Mouse (Mus musculus) kidney, postnatal 0 days (tissue): ENCODE measurements around the gene Pnlip. TPM values are rescaled to one million over a fixed set of nuclear protein-coding genes. Genes with fewer than 3 reads are reported as not detected.

Source experiments
- ATAC-seq: fragments of 200-750 bp; cut with Nextera tagmentation; replicated peaks from 2 replicates; pipeline ENCODE4 v1.8.0; 2017; ENCODE audit warnings: low read depth, moderate number of reproducible peaks, moderate TSS enrichment, moderate library complexity; ENCODE audit not compliant: low FRiP score
- DNase-seq: peaks from one replicate; pipeline ENCODE4 v3.0.0-alpha.2; 2016; ENCODE audit warnings: low spot score
- H3K27ac ChIP-seq: fragments of 300-500 bp; sonication (generic); 2 replicates; pipeline ENCODE4 v1.5.1; 2014; ENCODE audit warnings: mild to moderate bottlenecking
- H3K27me3 ChIP-seq: fragments of 300-500 bp; sonication (generic); 2 replicates; pipeline ENCODE4 v1.6.1; 2014; ENCODE audit warnings: low read length, mixed read lengths; ENCODE audit not compliant: insufficient read depth
- H3K36me3 ChIP-seq: fragments of 300-500 bp; sonication (generic); 2 replicates; pipeline ENCODE4 v1.6.1; 2014; ENCODE audit warnings: low read length, mixed read lengths; ENCODE audit not compliant: insufficient read depth
- H3K4me1 ChIP-seq: fragments of 300-500 bp; sonication (generic); replicated peaks from 2 replicates; pipeline ENCODE4 v1.6.1; 2014; ENCODE audit warnings: antibody characterized with exemption, low read length, mixed read lengths; ENCODE audit not compliant: insufficient read depth
- H3K4me2 ChIP-seq: fragments of 300-500 bp; sonication (generic); 2 replicates; pipeline ENCODE4 v1.6.1; 2014; ENCODE audit warnings: mild to moderate bottlenecking, low read length, moderate library complexity, mixed read lengths
- H3K4me3 ChIP-seq: fragments of 300-500 bp; sonication (generic); replicated peaks from 2 replicates; pipeline ENCODE4 v1.5.1; 2014; ENCODE audit warnings: low read depth, low read length
- H3K9ac ChIP-seq: fragments of 300-500 bp; sonication (generic); 2 replicates; pipeline ENCODE4 v1.6.1; 2014; ENCODE audit warnings: low read depth, low read length
- H3K9me3 ChIP-seq: fragments of 300-500 bp; sonication (generic); replicated peaks from 2 replicates; pipeline ENCODE4 v1.6.1; 2016; ENCODE audit warnings: low read length, inconsistent platforms, mixed read lengths
- CTCF ChIP-seq: IDR thresholded peaks from 2 replicates; pipeline ENCODE4 v1.5.1; 2016; ENCODE audit warnings: antibody characterized with exemption, low read depth, mild to moderate bottlenecking, moderate library complexity
- WGBS: fragments of 180-500 bp; shearing (Covaris S2); extraction: QIAGEN DNeasy Blood & Tissue Kit; methylation state at CpG from one replicate; pipeline ENCODE4 v1.1.7; 2014; 5-methylcytosine and 5-hydroxymethylcytosine counted together
- polyA plus RNA-seq: library from polyadenylated mRNA; unstranded; fragments of >200 nt; fragmentation: Nextera tagmentation; extraction: Ambion mirVana; gene quantifications from 2 replicates; pipeline ENCODE4 v1.2.1, GENCODE M21; 2015

Pnlip gene
- polyA plus RNA-seq: not detected in 2 replicates

DNA sequence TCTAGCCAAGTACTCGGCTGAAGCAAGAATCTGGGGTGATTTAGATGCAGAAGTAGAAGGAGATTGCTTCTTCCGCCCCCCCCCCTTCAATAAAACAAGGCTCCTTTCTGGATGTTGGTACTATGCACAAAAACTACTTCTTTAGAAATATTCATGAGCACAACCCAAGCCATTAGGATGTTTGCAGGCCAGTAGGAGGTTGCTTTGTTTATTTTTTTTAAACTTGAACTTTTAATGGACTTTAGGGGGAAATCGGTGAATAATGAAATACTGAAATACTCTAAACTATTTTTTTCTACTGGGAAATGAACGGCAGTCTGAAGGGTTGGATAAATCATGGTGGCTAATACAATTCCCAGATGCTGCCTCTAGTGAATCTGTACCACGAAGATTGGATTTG, at the start of gene Pnlip:
Gene Pnlip, plus strand, starts transcription at position 301 of the 400 bp plus-strand sequence.
- no peak for DNase-seq
- ATAC-seq: no peak
- Histone ChIP-seq H3K4me3 (no peak within 1 kb of the TSS), H3K27me3 (no peaks in the 10 kb centered on the region), H3K4me1 (no peaks in the 10 kb centered on the region), H3K4me2 (no peak within 1 kb of the TSS), H3K9ac (no peak within 1 kb of the TSS), H3K9me3 (no peaks in the 10 kb centered on the region), H3K36me3 (no peaks in the 10 kb centered on the region), H3K27ac (no peak within 1 kb of the TSS)
- TF ChIP-seq CTCF: no peak
- 50% methylated on average over 5 of the region's 5 CpGs for WGBS

DNA sequence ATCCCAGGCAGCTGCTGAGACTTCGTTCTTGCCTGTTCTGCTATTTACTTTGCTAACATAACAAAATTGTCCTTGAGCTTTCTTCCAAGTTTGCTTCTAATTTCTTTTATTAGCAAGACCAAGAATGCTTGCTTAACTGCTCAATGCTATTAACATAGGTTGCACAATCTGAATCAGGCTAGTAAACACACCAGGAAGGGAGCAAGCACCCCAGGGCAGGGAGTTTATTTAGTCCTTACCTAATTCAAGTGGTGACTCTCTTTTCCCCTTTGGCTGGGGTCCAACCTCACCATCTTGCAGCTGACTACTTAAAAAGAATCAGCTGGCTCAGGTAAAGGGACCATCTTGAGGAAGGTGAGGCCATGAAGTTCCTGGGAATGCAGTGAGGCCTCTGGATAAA, 42.6 kb upstream of the Pnlip start:
- DNase-seq (no peak), ATAC-seq (no peak)
- Histone ChIP-seq H3K27ac (no peak overlapping the region), H3K36me3 (no peaks in the 10 kb centered on the region), H3K27me3 (no peaks in the 10 kb centered on the region), H3K4me3 (no peak overlapping the region), H3K4me1 (no peaks in the 10 kb centered on the region), H3K9ac (no peak overlapping the region), H3K4me2 (no peak overlapping the region), H3K9me3 (no peaks in the 10 kb centered on the region)
- 78% methylated on average over 1 of the region's 1 CpGs for WGBS
- TF ChIP-seq CTCF: no peak

DNA sequence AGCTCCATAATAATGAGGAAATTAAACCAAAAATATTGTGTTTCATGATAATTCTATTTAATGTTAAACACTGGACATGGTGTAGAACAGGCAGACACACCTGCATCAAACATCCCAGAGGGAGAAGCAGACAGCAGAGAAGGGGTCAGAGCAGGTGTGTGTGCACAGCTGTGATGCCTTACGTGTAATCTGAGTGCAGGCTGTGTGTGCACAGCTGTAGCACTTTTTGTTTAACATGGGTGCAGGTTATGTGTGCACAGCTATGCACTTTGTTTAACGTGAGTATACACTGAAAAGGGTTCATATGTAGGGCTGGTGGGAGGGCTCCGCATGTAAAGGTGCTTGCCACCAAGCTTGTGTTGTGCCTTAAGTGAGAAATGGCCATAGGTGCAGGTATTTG, 39.6 kb upstream of the Pnlip start:
- ATAC-seq (no peak), DNase-seq (no peak)
- no peaks in the 10 kb centered on the region for H3K9me3 ChIP-seq
- 71% methylated on average over 3 of the region's 3 CpGs for WGBS
- no peak for TF ChIP-seq CTCF
- no peaks in the 10 kb centered on the region for H3K4me1 ChIP-seq
- H3K27me3 ChIP-seq: no peaks in the 10 kb centered on the region
- H3K9ac ChIP-seq: no peak overlapping the region
- H3K4me3 ChIP-seq: no peak overlapping the region
- no peak overlapping the region for H3K27ac ChIP-seq
- no peaks in the 10 kb centered on the region for H3K36me3 ChIP-seq
- no peak overlapping the region for H3K4me2 ChIP-seq

DNA sequence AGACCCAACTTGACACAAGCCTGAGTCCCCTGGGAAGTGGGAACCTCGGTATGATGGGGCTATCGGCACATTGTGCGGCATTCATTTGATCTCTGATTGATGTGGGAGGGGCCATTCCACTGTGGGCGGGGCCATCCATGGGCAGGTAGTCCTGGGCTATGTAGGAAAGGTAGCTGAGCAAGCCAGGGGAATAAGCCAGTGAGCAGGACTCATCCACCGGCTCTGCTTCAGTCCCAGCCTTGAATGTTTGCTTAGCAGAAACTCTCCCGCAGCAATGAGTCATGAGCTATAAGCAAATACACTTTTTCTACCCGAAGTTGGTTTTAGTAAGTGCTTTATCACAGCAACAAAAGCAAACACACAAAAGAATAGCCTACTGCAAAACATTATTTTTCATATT, 35.7 kb upstream of the Pnlip start:
- no peak for TF ChIP-seq CTCF
- no peak for DNase-seq
- H3K4me3 ChIP-seq: no peak overlapping the region
- H3K36me3 ChIP-seq: no peaks in the 10 kb centered on the region
- H3K9me3 ChIP-seq: no peaks in the 10 kb centered on the region
- H3K4me1 ChIP-seq: no peaks in the 10 kb centered on the region
- no peak overlapping the region for H3K4me2 ChIP-seq
- no peak overlapping the region for H3K9ac ChIP-seq
- no peak for ATAC-seq
- no peaks in the 10 kb centered on the region for H3K27me3 ChIP-seq
- H3K27ac ChIP-seq: no peak overlapping the region
- 80% methylated on average over 7 of the region's 7 CpGs for WGBS

DNA sequence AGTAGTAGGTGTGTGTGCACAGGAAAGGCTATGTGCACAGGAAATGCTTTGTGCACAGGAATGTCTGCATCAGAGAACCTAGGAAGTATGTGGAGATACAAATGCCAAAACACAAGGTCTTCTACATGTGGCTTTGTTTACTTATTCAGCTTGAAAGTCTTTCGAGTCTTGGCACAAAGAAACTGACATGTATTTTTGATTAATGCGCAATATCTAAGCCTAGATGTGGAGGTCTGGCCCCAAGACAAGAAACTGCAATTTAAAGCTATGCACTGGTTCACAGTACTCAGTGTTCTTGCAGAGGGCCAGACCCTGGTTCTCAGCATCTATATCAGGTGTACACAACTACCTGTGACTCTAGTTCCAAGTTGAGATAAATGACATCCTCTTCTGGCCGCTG, 31.6 kb upstream of the Pnlip start:
- H3K4me1 ChIP-seq: no peaks in the 10 kb centered on the region
- H3K9me3 ChIP-seq: no peaks in the 10 kb centered on the region
- no peak overlapping the region for H3K27ac ChIP-seq
- H3K36me3 ChIP-seq: no peaks in the 10 kb centered on the region
- DNase-seq: no peak
- H3K27me3 ChIP-seq: no peaks in the 10 kb centered on the region
- no peak for ATAC-seq
- no peak overlapping the region for H3K4me3 ChIP-seq
- TF ChIP-seq CTCF: no peak
- no peak overlapping the region for H3K4me2 ChIP-seq
- 79% methylated on average over 3 of the region's 3 CpGs for WGBS
- no peak overlapping the region for H3K9ac ChIP-seq

DNA sequence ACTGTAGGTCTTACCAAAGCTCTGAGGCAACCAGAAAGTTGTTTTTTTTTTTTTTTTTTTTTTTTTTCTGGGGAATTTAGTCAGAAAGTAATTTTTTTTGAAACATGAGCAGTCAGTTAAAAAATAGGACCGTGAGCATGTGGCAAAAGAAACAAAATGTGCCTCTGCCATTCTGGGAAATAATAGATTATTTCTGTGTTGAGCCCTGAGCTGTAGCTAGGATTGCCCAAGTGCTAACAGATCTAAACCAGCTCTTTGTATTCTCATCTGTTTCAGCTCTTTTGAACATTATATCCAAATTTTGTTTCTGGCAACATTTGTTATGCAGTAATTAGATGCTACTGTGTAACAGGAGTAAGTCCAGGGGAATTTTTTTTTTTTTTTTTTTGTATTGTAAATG, 30.7 kb upstream of the Pnlip start:
- WGBS: 77% methylated on average over 1 of the region's 1 CpGs
- H3K4me2 ChIP-seq: no peak overlapping the region
- no peak for DNase-seq

DNA sequence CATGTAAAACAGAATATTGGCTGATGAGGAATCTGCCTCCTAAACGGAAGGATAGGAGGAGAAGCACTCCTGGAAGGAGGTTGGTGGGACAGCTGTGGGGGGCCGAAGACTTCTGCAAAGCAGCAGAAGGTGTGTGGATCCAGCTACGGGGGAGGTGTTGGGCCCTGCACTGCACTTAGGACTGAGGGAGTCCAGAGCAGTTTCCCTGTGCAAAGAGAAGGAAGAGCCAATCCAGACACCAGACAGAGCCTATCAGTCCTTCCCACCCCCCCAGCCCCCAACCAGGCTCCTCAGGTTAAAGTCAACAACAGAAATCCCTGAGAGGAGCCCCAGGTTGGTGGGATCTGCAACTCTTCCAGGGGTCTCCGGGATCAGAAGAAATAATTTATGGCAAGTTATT, 27.5 kb upstream of the Pnlip start:
- ATAC-seq (no peak), DNase-seq (no peak)
- no peaks in the 10 kb centered on the region for H3K27me3 ChIP-seq
- H3K4me3 ChIP-seq: no peak overlapping the region
- no peak overlapping the region for H3K4me2 ChIP-seq
- H3K27ac ChIP-seq: no peak overlapping the region
- no peaks in the 10 kb centered on the region for H3K9me3 ChIP-seq
- H3K4me1 ChIP-seq: no peaks in the 10 kb centered on the region
- no peaks in the 10 kb centered on the region for H3K36me3 ChIP-seq
- WGBS: 66% methylated on average over 4 of the region's 4 CpGs
- no peak for TF ChIP-seq CTCF
- H3K9ac ChIP-seq: no peak overlapping the region

More for the DNA sequence above, 30.7 kb upstream of the Pnlip start:
- H3K9ac ChIP-seq: no peak overlapping the region
- no peak for ATAC-seq
- no peaks in the 10 kb centered on the region for H3K9me3 ChIP-seq
- no peak overlapping the region for H3K27ac ChIP-seq
- H3K36me3 ChIP-seq: no peaks in the 10 kb centered on the region
- H3K4me3 ChIP-seq: no peak overlapping the region
- no peaks in the 10 kb centered on the region for H3K4me1 ChIP-seq
- no peak for TF ChIP-seq CTCF
- H3K27me3 ChIP-seq: no peaks in the 10 kb centered on the region
